Mouse (Mus musculus) kidney, embryonic 14.5 days (tissue): ENCODE data around the gene Ctnnal1. TPM values are rescaled to one million over a fixed set of nuclear protein-coding genes. Genes with fewer than 3 reads are reported as not detected.

Source experiments
- ATAC-seq: fragments of 200-750 bp; cut with Nextera tagmentation; 2 replicates; pipeline ENCODE4 v1.8.0; 2017; ENCODE audit warnings: moderate number of reproducible peaks, mild to moderate bottlenecking, moderate TSS enrichment, moderate library complexity; ENCODE audit not compliant: low FRiP score, low TSS enrichment
- H3K27ac ChIP-seq: fragments of 300-500 bp; sonication (generic); 2 replicates; pipeline ENCODE4 v1.5.1; 2014; ENCODE audit warnings: low read depth, mild to moderate bottlenecking, low read length, moderate library complexity, mixed read lengths
- H3K27me3 ChIP-seq: fragments of 300-500 bp; sonication (generic); 2 replicates; pipeline ENCODE4 v1.6.1; 2014; ENCODE audit warnings: mild to moderate bottlenecking, low read length; ENCODE audit not compliant: control insufficient read depth, insufficient read depth
- H3K36me3 ChIP-seq: fragments of 300-500 bp; sonication (generic); 2 replicates; pipeline ENCODE4 v1.6.1; 2014; ENCODE audit warnings: low read length, mixed read lengths; ENCODE audit not compliant: control insufficient read depth, insufficient read depth
- H3K4me1 ChIP-seq: fragments of 300-500 bp; sonication (generic); 2 replicates; pipeline ENCODE4 v1.6.1; 2014; ENCODE audit warnings: low read length, mixed read lengths; ENCODE audit not compliant: control insufficient read depth, insufficient read depth
- H3K4me2 ChIP-seq: fragments of 300-500 bp; sonication (generic); replicated peaks from 2 replicates; pipeline ENCODE4 v1.6.1; 2014; ENCODE audit warnings: low read depth, mild to moderate bottlenecking, low read length
- H3K4me3 ChIP-seq: fragments of 300-500 bp; sonication (generic); 2 replicates; pipeline ENCODE4 v1.5.1; 2014; ENCODE audit warnings: mild to moderate bottlenecking, low read length
- H3K9ac ChIP-seq: fragments of 300-500 bp; sonication (generic); 2 replicates; pipeline ENCODE4 v1.6.1; 2014; ENCODE audit warnings: low read depth, mild to moderate bottlenecking, low read length, moderate library complexity
- H3K9me3 ChIP-seq: fragments of 300-500 bp; sonication (generic); 2 replicates; pipeline ENCODE4 v1.6.1; 2016; ENCODE audit warnings: low read length; ENCODE audit not compliant: control insufficient read depth
- WGBS: fragments of 180-500 bp; shearing (Covaris S2); extraction: QIAGEN DNeasy Blood & Tissue Kit; methylation state at CpG from one replicate; pipeline ENCODE4 v1.1.7; 2014; 5-methylcytosine and 5-hydroxymethylcytosine counted together
- polyA plus RNA-seq: library from polyadenylated mRNA; unstranded; fragments of >200 nt; fragmentation: Nextera tagmentation; extraction: Ambion mirVana; gene quantifications from 2 replicates; pipeline ENCODE4 v1.2.1, GENCODE M21; 2014

Ctnnal1 gene
- polyA plus RNA-seq, 1 experiment from 2014 or later = 44.8 TPM

DNA sequence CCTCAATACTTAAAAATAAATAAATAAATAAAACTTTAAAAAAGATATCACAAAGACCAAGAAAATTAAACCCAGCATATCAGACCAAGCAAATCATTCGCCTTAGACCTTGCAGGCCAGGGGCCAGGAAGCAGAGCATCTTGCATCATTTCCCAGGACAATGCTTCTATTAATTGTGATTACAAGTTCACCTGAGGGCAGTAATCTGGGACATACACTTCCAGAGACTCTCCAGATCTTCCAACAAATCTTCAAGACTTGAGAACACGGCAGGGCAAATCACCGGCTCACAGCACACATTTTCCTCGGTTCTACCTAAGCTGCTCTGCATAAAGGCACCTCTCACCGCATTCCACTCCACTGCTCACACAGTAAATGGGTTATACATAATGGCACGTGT is 16.9 kb downstream of the Ctnnal1 start:
- H3K27ac ChIP-seq = no peak overlapping the region
- H3K4me2 ChIP-seq = no peak overlapping the region
- H3K27me3 ChIP-seq = no peaks in the 10 kb centered on the region
- 76% methylated on average over 6 of the region's 6 CpGs for WGBS
- H3K9ac ChIP-seq = no peak overlapping the region
- H3K36me3 ChIP-seq = peaks cover 8% of the 10 kb centered on the region; the same call in 1 of the 2 replicates
- no peaks in the 10 kb centered on the region for H3K4me1 ChIP-seq
- H3K9me3 ChIP-seq = no peaks in the 10 kb centered on the region
- H3K4me3 ChIP-seq = no peak overlapping the region
- ATAC-seq = no peak

DNA sequence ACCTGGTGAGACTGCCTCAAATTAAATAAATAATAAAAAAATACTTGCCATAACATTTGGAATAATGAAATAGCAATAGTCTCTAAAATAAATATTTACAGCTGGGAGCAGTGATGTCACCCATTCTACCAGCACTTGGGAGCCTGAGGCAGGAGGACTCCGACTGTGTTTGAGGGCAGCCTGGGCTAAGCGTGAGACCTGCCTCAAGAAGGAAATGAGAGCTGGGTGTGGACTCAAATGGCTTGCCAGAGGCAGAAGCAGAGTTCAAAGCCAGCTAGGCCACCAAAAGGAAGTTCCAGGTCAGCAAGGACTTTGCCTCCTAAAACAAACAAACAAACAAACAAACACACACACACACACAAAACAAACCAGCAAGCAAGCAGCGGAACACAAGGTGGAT is 17.6 kb downstream of the Ctnnal1 start:
- H3K9ac ChIP-seq = no peak overlapping the region
- no peaks in the 10 kb centered on the region for H3K27me3 ChIP-seq
- no peaks in the 10 kb centered on the region for H3K9me3 ChIP-seq
- H3K36me3 ChIP-seq = peaks cover 8% of the 10 kb centered on the region; the same call in 1 of the 2 replicates
- WGBS = 93% methylated on average over 3 of the region's 3 CpGs
- no peak for ATAC-seq
- no peak overlapping the region for H3K4me2 ChIP-seq
- H3K27ac ChIP-seq = no peak overlapping the region
- no peak overlapping the region for H3K4me3 ChIP-seq
- H3K4me1 ChIP-seq = no peaks in the 10 kb centered on the region

DNA sequence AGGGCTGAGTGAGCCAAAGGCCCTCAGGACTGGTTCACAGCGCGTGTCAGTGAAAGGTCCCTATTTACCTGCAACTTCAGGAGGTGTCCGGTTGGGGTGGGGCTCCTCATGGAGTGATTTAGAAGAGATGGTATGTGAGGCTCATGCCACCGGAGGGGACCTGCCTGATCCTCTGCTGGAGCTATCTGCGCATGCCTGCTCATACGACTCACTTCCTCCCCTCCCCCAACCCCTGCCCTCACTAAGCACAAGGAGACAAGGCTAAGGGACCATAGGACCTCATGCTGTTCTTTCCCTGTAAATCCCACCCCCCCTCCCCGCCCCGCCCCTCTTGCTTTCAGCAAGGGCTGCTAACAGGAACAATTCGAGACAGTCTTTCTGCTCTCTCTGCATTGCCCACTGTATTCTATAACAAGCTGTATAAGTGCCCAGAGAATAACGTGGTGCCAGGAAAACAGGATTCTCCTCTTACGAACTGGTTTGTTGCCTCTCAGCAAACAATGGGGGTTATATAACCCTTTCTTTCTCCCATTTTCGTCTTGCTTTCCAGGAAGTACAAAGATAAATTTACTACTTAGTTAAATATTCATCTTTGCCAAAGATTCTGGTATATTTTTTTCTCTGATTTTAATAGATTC is 19.0 kb downstream of the Ctnnal1 start:
- no peak overlapping the region for H3K4me2 ChIP-seq
- no peaks in the 10 kb centered on the region for H3K4me1 ChIP-seq
- WGBS = 72% methylated on average over 12 of the region's 12 CpGs
- H3K9ac ChIP-seq = no peak overlapping the region
- H3K9me3 ChIP-seq = no peaks in the 10 kb centered on the region
- H3K4me3 ChIP-seq = no peak overlapping the region
- ATAC-seq = no peak
- no peaks in the 10 kb centered on the region for H3K27me3 ChIP-seq
- H3K36me3 ChIP-seq = peaks cover 9% of the 10 kb centered on the region; the same call in 1 of the 2 replicates
- no peak overlapping the region for H3K27ac ChIP-seq

DNA sequence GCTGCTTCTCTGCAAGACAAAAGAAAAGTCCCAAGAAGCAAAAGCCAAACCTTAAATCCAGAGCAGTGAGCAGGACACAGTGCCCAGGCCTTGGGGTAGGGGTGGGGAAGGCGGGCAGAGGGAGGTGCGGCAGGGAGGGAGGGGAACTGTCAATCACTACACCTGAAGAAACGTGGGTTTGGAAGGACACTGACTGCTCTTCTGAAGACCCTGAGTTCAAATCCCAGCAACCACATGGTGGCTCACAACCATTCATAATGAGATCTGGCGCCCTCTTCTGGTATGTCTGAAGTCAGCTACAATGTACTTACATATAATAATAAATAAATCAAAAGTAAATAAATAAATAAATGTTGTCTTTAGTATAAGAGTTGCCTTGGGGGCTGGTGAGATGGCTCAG is 20.1 kb downstream of the Ctnnal1 start:
- H3K9ac ChIP-seq = no peak overlapping the region
- H3K36me3 ChIP-seq = peaks cover 16% of the 10 kb centered on the region
- no peaks in the 10 kb centered on the region for H3K9me3 ChIP-seq
- no peak for ATAC-seq
- H3K4me2 ChIP-seq = no peak overlapping the region
- no peak overlapping the region for H3K4me3 ChIP-seq
- 90% methylated on average over 4 of the region's 4 CpGs for WGBS
- H3K27me3 ChIP-seq = no peaks in the 10 kb centered on the region
- H3K27ac ChIP-seq = no peak overlapping the region
- no peaks in the 10 kb centered on the region for H3K4me1 ChIP-seq

DNA sequence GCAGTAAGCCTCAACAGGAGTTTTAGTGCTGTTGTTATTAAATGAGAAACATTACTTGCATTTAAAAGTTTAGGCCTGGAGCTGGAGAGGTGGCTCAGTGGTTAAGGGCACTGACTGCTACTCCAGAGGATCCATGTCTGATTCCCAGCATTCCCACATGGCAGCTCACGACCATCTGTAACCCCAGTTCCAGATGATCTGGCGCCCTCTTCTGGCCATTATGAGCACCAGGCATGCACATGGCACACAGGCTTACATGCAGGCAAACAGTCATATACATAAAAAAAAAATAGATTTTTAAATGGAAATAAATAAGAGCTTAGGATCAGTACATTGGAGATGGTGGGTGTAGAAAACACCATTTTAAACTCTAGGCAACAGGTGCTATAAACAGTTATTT is 21.0 kb downstream of the Ctnnal1 start:
- ATAC-seq = no peak
- no peak overlapping the region for H3K27ac ChIP-seq
- H3K9ac ChIP-seq = no peak overlapping the region
- H3K4me2 ChIP-seq = no peak overlapping the region
- no peaks in the 10 kb centered on the region for H3K27me3 ChIP-seq
- WGBS = 81% methylated on average over 2 of the region's 2 CpGs
- peaks cover 16% of the 10 kb centered on the region for H3K36me3 ChIP-seq
- no peak overlapping the region for H3K4me3 ChIP-seq
- no peaks in the 10 kb centered on the region for H3K4me1 ChIP-seq
- H3K9me3 ChIP-seq = no peaks in the 10 kb centered on the region

DNA sequence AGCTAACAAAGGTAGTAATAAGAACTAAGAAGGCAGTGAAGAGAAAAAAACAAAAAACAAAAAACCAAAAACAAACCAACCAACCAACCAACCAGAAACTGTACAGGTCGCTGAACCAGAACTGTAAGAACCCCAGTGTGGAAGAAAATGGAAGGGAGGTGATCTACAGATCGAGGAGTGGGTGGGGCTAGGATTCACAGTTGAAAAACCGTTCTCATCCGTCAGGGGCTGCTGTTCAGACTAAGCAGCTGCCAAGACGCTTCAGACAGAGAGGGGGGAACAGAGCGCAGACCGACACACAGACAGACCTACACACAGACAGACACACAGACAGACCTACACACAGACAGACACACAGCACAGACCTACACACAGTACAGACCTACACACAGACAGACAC is 22.5 kb downstream of the Ctnnal1 start:
- H3K27me3 ChIP-seq = no peaks in the 10 kb centered on the region
- H3K4me3 ChIP-seq = no peak overlapping the region
- ATAC-seq = no peak
- no peaks in the 10 kb centered on the region for H3K9me3 ChIP-seq
- H3K4me1 ChIP-seq = no peaks in the 10 kb centered on the region
- WGBS = 73% methylated on average over 7 of the region's 7 CpGs
- H3K27ac ChIP-seq = no peak overlapping the region
- H3K4me2 ChIP-seq = no peak overlapping the region
- H3K36me3 ChIP-seq = peaks cover 27% of the 10 kb centered on the region
- no peak overlapping the region for H3K9ac ChIP-seq

DNA sequence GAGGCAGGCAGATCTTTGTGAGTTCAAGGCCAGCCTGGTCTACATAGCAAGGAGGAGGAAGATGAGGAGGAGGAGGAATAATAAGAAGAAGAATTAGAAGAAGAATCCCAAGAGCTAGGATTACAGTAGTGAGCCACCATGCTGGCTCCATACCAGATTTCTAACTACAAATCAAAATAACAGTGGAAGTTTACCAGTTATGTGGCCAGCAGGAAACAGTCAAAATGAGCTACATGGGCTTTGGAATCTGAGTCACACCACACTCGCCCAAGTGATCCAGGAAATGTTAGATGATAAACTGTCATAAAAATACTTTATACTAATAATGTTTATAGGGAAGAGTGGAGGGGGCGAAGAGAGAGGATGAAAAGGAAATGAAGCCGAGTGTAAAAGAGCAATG is 24.7 kb downstream of the Ctnnal1 start:
- no peaks in the 10 kb centered on the region for H3K9me3 ChIP-seq
- H3K4me2 ChIP-seq = no peak overlapping the region
- no peaks in the 10 kb centered on the region for H3K27me3 ChIP-seq
- H3K27ac ChIP-seq = no peak overlapping the region
- peaks cover 33% of the 10 kb centered on the region for H3K36me3 ChIP-seq
- H3K4me3 ChIP-seq = no peak overlapping the region
- ATAC-seq = no peak
- no peak overlapping the region for H3K9ac ChIP-seq
- 75% methylated on average over 3 of the region's 3 CpGs for WGBS
- H3K4me1 ChIP-seq = no peaks in the 10 kb centered on the region

DNA sequence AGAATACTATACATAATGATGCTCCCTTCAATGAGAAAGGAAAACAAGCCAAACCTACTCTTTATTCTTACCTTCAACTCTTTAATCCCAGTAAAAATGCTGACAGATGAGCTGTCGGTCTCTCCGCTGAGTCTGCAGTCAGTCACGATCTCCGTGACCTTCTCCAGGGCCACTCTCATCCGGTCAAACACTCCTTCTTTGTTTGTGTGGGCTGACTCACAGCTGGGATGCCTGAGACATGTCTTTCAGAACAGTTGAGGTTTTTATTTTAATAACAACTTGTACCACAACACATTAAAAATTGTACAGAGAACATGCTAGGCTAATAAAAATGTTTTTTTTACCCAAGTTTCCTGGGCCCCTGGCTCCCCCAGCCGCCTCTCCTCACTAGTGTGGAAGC is 27.3 kb downstream of the Ctnnal1 start:
- Histone ChIP-seq H3K36me3 (peaks cover 30% of the 10 kb centered on the region), H3K9me3 (no peaks in the 10 kb centered on the region), H3K4me1 (no peaks in the 10 kb centered on the region), H3K4me2 (no peak overlapping the region), H3K4me3 (no peak overlapping the region), H3K9ac (no peak overlapping the region), H3K27ac (no peak overlapping the region), H3K27me3 (no peaks in the 10 kb centered on the region)
- WGBS = 71% methylated on average over 6 of the region's 6 CpGs
- ATAC-seq = no peak

DNA sequence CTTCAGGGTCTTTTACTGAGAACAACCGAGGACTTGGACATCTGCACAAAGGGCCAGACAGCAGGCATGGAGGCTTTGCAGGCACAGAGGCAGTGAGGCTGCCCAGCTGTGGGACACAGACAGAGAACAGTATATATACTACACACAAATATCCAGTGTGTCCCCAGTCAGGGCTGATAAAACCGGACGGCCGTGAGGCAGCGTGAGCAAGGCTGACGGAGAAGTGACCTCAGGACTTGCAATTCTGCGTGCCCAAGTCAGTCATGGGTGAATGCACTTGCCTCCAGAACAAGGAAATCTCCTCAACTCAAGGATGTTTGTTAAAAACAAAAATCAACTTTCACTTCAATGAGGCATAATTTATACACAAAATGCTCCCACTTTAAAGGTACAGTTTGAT is 33.0 kb downstream of the Ctnnal1 start:
- Histone ChIP-seq H3K27me3 (no peaks in the 10 kb centered on the region), H3K4me2 (no peak overlapping the region), H3K27ac (no peak overlapping the region), H3K4me3 (no peak overlapping the region), H3K36me3 (peaks cover 20% of the 10 kb centered on the region; the same call in 1 of the 2 replicates), H3K9ac (no peak overlapping the region), H3K4me1 (peaks cover 10% of the 10 kb centered on the region; the same call in 1 of the 2 replicates), H3K9me3 (no peaks in the 10 kb centered on the region)
- 61% methylated on average over 7 of the region's 7 CpGs for WGBS
- ATAC-seq = no peak
